Mouse (Mus musculus) testis, adult 10 weeks (tissue): Measurements from ENCODE around the gene Defb15. TPM values are rescaled to one million over a fixed set of nuclear protein-coding genes. Genes with fewer than 3 reads are reported as not detected.

ENCODE experiments used
- polyA plus RNA-seq: library from polyadenylated mRNA; stranded (reverse); fragments of 350-450 nt; fragmentation: Illumina TruSeq; extraction: RNeasy Lipid Tissue Mini Kit (QIAGEN cat#74804); gene quantifications from one replicate; pipeline ENCODE4 v1.2.3, GENCODE M21; 2014; ENCODE audit warnings: low read depth, low replicate concordance

The Defb15 gene
- 2.2 TPM for polyA plus RNA-seq

GRCm38 (mm10) chr8:21932610-21933009, at the start of gene Defb15:
Gene Defb15, minus strand, starts transcription at chr8:21932710.

GRCm38 (mm10) chr8:21969475-21969874, 37.0 kb upstream of the Defb15 start, which contains the start of gene Ccdc70:
Gene Ccdc70, plus strand, starts transcription at chr8:21969775.

GRCm38 (mm10) chr8:21958414-21958813, 25.9 kb upstream of the Defb15 start, which contains the start of gene Fam90a1a:
Gene Fam90a1a, plus strand, starts transcription at chr8:21958714.

GRCm38 (mm10) chr8:21946462-21946861, 14.0 kb upstream of the Defb15 start, which contains the start of gene Defb13:
Gene Defb13, plus strand, starts transcription at chr8:21946762.

GRCm38 (mm10) chr8:21938052-21938451, 5.5 kb upstream of the Defb15 start, which contains the start of gene Defb35:
Gene Defb35, plus strand, starts transcription at chr8:21938352.

GRCm38 (mm10) chr8:21906290-21906689, 26.2 kb downstream of the Defb15 start, which contains the start of gene Defb11:
Gene Defb11, minus strand, starts transcription at chr8:21906412.

GRCm38 (mm10) chr8:21885321-21885720, 47.2 kb downstream of the Defb15 start, which contains the start of gene Defb9:
Gene Defb9, minus strand, starts transcription at chr8:21885421.

Other genes with a start within 250 kb of the Defb15 start
- gene AY761184, start 229.1 kb downstream of the Defb15 start, polyA plus RNA-seq, result not detected
- gene Defa24, start 198.2 kb downstream of the Defb15 start, polyA plus RNA-seq, result not detected
- not detected for gene Defb50, start 109.2 kb downstream of the Defb15 start, polyA plus RNA-seq
- gene Defb2, start 92.8 kb downstream of the Defb15 start, polyA plus RNA-seq, result not detected
- not detected for gene Defb10, start 73.8 kb downstream of the Defb15 start, polyA plus RNA-seq
- gene Defb9, start 47.3 kb downstream of the Defb15 start, polyA plus RNA-seq, result not detected
- gene Defb11, start 26.3 kb downstream of the Defb15 start, polyA plus RNA-seq, result 11.2 TPM
- not detected for gene Defb35, start 5.6 kb upstream of the Defb15 start, polyA plus RNA-seq
- gene Defb13, start 14.1 kb upstream of the Defb15 start, polyA plus RNA-seq, result not detected
- gene Fam90a1a, start 26.0 kb upstream of the Defb15 start, polyA plus RNA-seq, result not detected
- 278 TPM for gene Ccdc70, start 37.1 kb upstream of the Defb15 start, polyA plus RNA-seq
- gene Atp7b, start 127.6 kb upstream of the Defb15 start, polyA plus RNA-seq, result 0.94 TPM
- gene Alg11, start 128.0 kb upstream of the Defb15 start, polyA plus RNA-seq, result 19.0 TPM
- gene Nek5, start 192.3 kb upstream of the Defb15 start, polyA plus RNA-seq, result 1.1 TPM
- 2.0 TPM for gene Nek3, start 233.7 kb upstream of the Defb15 start, polyA plus RNA-seq